Mouse (Mus musculus): Measurements from ENCODE around the gene Mertk. TPM values are rescaled to one million over a fixed set of nuclear protein-coding genes. Genes with fewer than 3 reads are reported as not detected.
A peak's percentile ranks its signal among the peaks of the same experiment; 100 is the strongest.

Mertk gene
- polyA plus RNA-seq, 1 experiment from 2014 or later, result 6.5 TPM

- Histone ChIP-seq H3K9ac (no peak overlapping the region), H3K9me3 (replicated peaks) (no peaks in the 10 kb centered on the region), H3K4me2 (replicated peaks) (no peak overlapping the region), H3K4me3 (no peak overlapping the region), H3K27me3 (no peaks in the 10 kb centered on the region), H3K4me1 (peaks cover 3% of the 10 kb centered on the region; the same call in 1 of the 2 replicates), H3K36me3 (no peaks in the 10 kb centered on the region), H3K27ac (no peak overlapping the region)
- 30% methylated on average over 2 of the region's 2 CpGs for WGBS
- ATAC-seq (ENCODE audit: low FRiP score), result no peak
Observed at GRCm38 (mm10) chr2:128812761-128813160, 114.0 kb downstream of the Mertk start.

GRCm38 (mm10) chr2:128816311-128816710 is 117.6 kb downstream of the Mertk start:
- Histone ChIP-seq H3K4me3 (no peak overlapping the region), H3K36me3 (no peaks in the 10 kb centered on the region), H3K9me3 (replicated peaks) (no peaks in the 10 kb centered on the region), H3K9ac (no peak overlapping the region), H3K4me2 (replicated peaks) (no peak overlapping the region), H3K27me3 (no peaks in the 10 kb centered on the region), H3K27ac (no peak overlapping the region), H3K4me1 (peaks cover 12% of the 10 kb centered on the region)
- no peak for ATAC-seq (ENCODE audit: low FRiP score)
- 83% methylated on average over 1 of the region's 1 CpGs for WGBS

GRCm38 (mm10) chr2:128816916-128817315 is 118.2 kb downstream of the Mertk start:
- H3K4me3 ChIP-seq, result no peak overlapping the region
- H3K9me3 ChIP-seq (replicated peaks), result no peaks in the 10 kb centered on the region
- H3K27me3 ChIP-seq, result no peaks in the 10 kb centered on the region
- peaks cover 14% of the 10 kb centered on the region for H3K4me1 ChIP-seq
- H3K27ac ChIP-seq, result no peak overlapping the region
- H3K36me3 ChIP-seq, result no peaks in the 10 kb centered on the region
- ATAC-seq (ENCODE audit: low FRiP score), result no peak
- WGBS, result 48% methylated on average over 6 of the region's 6 CpGs
- H3K4me2 ChIP-seq (replicated peaks), result peak overlapping the region; percentile 64
- no peak overlapping the region for H3K9ac ChIP-seq

GRCm38 (mm10) chr2:128817387-128817785 is 118.6 kb downstream of the Mertk start:
- peak overlapping the region; percentile 57 for H3K4me3 ChIP-seq
- H3K36me3 ChIP-seq, result no peaks in the 10 kb centered on the region
- no peaks in the 10 kb centered on the region for H3K9me3 ChIP-seq (replicated peaks)
- H3K4me1 ChIP-seq, result peaks cover 14% of the 10 kb centered on the region
- H3K27me3 ChIP-seq, result no peaks in the 10 kb centered on the region
- peak overlapping the region; percentile 64 for H3K4me2 ChIP-seq (replicated peaks)
- H3K27ac ChIP-seq, result peak overlapping the region; percentile 95
- peak overlapping the region; percentile 38; the same call in 1 of the 2 replicates for H3K9ac ChIP-seq
- peak; percentile 60 for ATAC-seq (ENCODE audit: low FRiP score)
- under 1% methylated on average over 7 of the region's 7 CpGs for WGBS

GRCm38 (mm10) chr2:128817786-128818681 is 119.3 kb downstream of the Mertk start, which contains the start of gene Tmem87b:
TSS of gene Tmem87b (plus strand) at chr2:128818118.
- no peaks in the 10 kb centered on the region for H3K36me3 ChIP-seq
- H3K9ac ChIP-seq, result peak within 1 kb of the TSS; percentile 78
- peak; percentile 95 for ATAC-seq (ENCODE audit: low FRiP score)
- H3K27ac ChIP-seq, result peak within 1 kb of the TSS; percentile 95
- H3K27me3 ChIP-seq, result no peaks in the 10 kb centered on the region
- H3K4me3 ChIP-seq, result peak within 1 kb of the TSS; percentile 57
- H3K4me1 ChIP-seq, result peaks cover 14% of the 10 kb centered on the region
- H3K4me2 ChIP-seq (replicated peaks), result peak within 1 kb of the TSS; percentile 64
- H3K9me3 ChIP-seq (replicated peaks), result no peaks in the 10 kb centered on the region
- WGBS, result under 1% methylated on average over 59 of the region's 59 CpGs

GRCm38 (mm10) chr2:128818956-128819643 is 120.3 kb downstream of the Mertk start:
- Histone ChIP-seq H3K36me3 (no peaks in the 10 kb centered on the region), H3K27ac (peak overlapping the region; percentile 95), H3K4me2 (replicated peaks) (peak overlapping the region; percentile 64), H3K4me1 (peaks cover 14% of the 10 kb centered on the region), H3K4me3 (peak overlapping the region; percentile 57), H3K9me3 (replicated peaks) (no peaks in the 10 kb centered on the region), H3K27me3 (no peaks in the 10 kb centered on the region), H3K9ac (peak overlapping the region; percentile 78)
- ATAC-seq (ENCODE audit: low FRiP score), result no peak
- WGBS, result 20% methylated on average over 14 of the region's 14 CpGs

- Histone ChIP-seq H3K27ac (no peak overlapping the region), H3K9ac (no peak overlapping the region), H3K9me3 (replicated peaks) (no peaks in the 10 kb centered on the region), H3K4me3 (no peak overlapping the region), H3K36me3 (peaks cover 6% of the 10 kb centered on the region; the same call in 1 of the 2 replicates), H3K27me3 (no peaks in the 10 kb centered on the region), H3K4me2 (replicated peaks) (no peak overlapping the region), H3K4me1 (peaks cover 14% of the 10 kb centered on the region)
- WGBS, result 90% methylated on average over 2 of the region's 2 CpGs
- ATAC-seq (ENCODE audit: low FRiP score), result no peak
Observed at GRCm38 (mm10) chr2:128820631-128821030, 121.9 kb downstream of the Mertk start.

GRCm38 (mm10) chr2:128823893-128824292 is 125.1 kb downstream of the Mertk start:
- no peak overlapping the region for H3K4me2 ChIP-seq (replicated peaks)
- no peak overlapping the region for H3K27ac ChIP-seq
- peaks cover 25% of the 10 kb centered on the region for H3K36me3 ChIP-seq
- no peak overlapping the region for H3K9ac ChIP-seq
- ATAC-seq (ENCODE audit: low FRiP score), result no peak
- no peak overlapping the region for H3K4me3 ChIP-seq
- WGBS, result 93% methylated on average over 5 of the region's 5 CpGs
- H3K27me3 ChIP-seq, result no peaks in the 10 kb centered on the region
- no peaks in the 10 kb centered on the region for H3K9me3 ChIP-seq (replicated peaks)
- H3K4me1 ChIP-seq, result peaks cover 10% of the 10 kb centered on the region

GRCm38 (mm10) chr2:128827787-128828186 is 129.0 kb downstream of the Mertk start:
- Histone ChIP-seq H3K27ac (no peak overlapping the region), H3K4me1 (no peaks in the 10 kb centered on the region), H3K9me3 (replicated peaks) (no peaks in the 10 kb centered on the region), H3K4me3 (no peak overlapping the region), H3K9ac (no peak overlapping the region), H3K4me2 (replicated peaks) (no peak overlapping the region), H3K36me3 (peaks cover 44% of the 10 kb centered on the region), H3K27me3 (no peaks in the 10 kb centered on the region)
- 92% methylated on average over 1 of the region's 1 CpGs for WGBS
- no peak for ATAC-seq (ENCODE audit: low FRiP score)

GRCm38 (mm10) chr2:128832611-128833010 is 133.9 kb downstream of the Mertk start:
- no peak overlapping the region for H3K27ac ChIP-seq
- no peak for ATAC-seq (ENCODE audit: low FRiP score)
- H3K27me3 ChIP-seq, result no peaks in the 10 kb centered on the region
- 96% methylated on average over 3 of the region's 3 CpGs for WGBS
- peaks cover 72% of the 10 kb centered on the region for H3K36me3 ChIP-seq
- H3K9me3 ChIP-seq (replicated peaks), result no peaks in the 10 kb centered on the region
- H3K4me3 ChIP-seq, result no peak overlapping the region
- no peaks in the 10 kb centered on the region for H3K4me1 ChIP-seq
- H3K9ac ChIP-seq, result no peak overlapping the region
- no peak overlapping the region for H3K4me2 ChIP-seq (replicated peaks)

- ATAC-seq (ENCODE audit: low FRiP score), result no peak
- 95% methylated on average over 2 of the region's 2 CpGs for WGBS
- H3K4me1 ChIP-seq, result no peaks in the 10 kb centered on the region
- no peak overlapping the region for H3K4me3 ChIP-seq
- no peak overlapping the region for H3K27ac ChIP-seq
- H3K9ac ChIP-seq, result no peak overlapping the region
- no peaks in the 10 kb centered on the region for H3K9me3 ChIP-seq (replicated peaks)
- H3K27me3 ChIP-seq, result no peaks in the 10 kb centered on the region
- peaks cover 72% of the 10 kb centered on the region for H3K36me3 ChIP-seq
- no peak overlapping the region for H3K4me2 ChIP-seq (replicated peaks)
Observed at GRCm38 (mm10) chr2:128833035-128833434, 134.3 kb downstream of the Mertk start.

GRCm38 (mm10) chr2:128833435-128833834 is 134.7 kb downstream of the Mertk start:
- no peaks in the 10 kb centered on the region for H3K9me3 ChIP-seq (replicated peaks)
- H3K4me1 ChIP-seq, result no peaks in the 10 kb centered on the region
- H3K9ac ChIP-seq, result no peak overlapping the region
- H3K4me2 ChIP-seq (replicated peaks), result no peak overlapping the region
- ATAC-seq (ENCODE audit: low FRiP score), result no peak
- no peak overlapping the region for H3K4me3 ChIP-seq
- 98% methylated on average over 2 of the region's 2 CpGs for WGBS
- H3K27me3 ChIP-seq, result no peaks in the 10 kb centered on the region
- peaks cover 69% of the 10 kb centered on the region for H3K36me3 ChIP-seq
- no peak overlapping the region for H3K27ac ChIP-seq
